Mouse (Mus musculus) midbrain, embryonic 15.5 days (tissue): ENCODE measurements around the gene Tspo2. TPM values are rescaled to one million over a fixed set of nuclear protein-coding genes. Genes with fewer than 3 reads are reported as not detected.

ENCODE experiments used
- ATAC-seq: fragments of 200-750 bp; cut with Nextera tagmentation; replicated peaks from 2 replicates; pipeline ENCODE4 v1.8.0; 2017; ENCODE audit warnings: moderate TSS enrichment
- H3K27ac ChIP-seq: fragments of 300-500 bp; sonication (generic); 2 replicates; pipeline ENCODE4 v1.5.1; 2015; ENCODE audit warnings: mild to moderate bottlenecking, inconsistent platforms
- H3K27me3 ChIP-seq: fragments of 300-500 bp; sonication (generic); replicated peaks from 2 replicates; pipeline ENCODE4 v1.6.1; 2015; ENCODE audit warnings: inconsistent platforms
- H3K36me3 ChIP-seq: fragments of 300-500 bp; sonication (generic); replicated peaks from 2 replicates; pipeline ENCODE4 v1.6.1; 2015; ENCODE audit warnings: inconsistent platforms
- H3K4me1 ChIP-seq: fragments of 300-500 bp; sonication (generic); 2 replicates; pipeline ENCODE4 v1.6.1; 2015; ENCODE audit warnings: inconsistent platforms
- H3K4me2 ChIP-seq: fragments of 300-500 bp; sonication (generic); 2 replicates; pipeline ENCODE4 v1.6.1; 2015; ENCODE audit warnings: inconsistent platforms, mild to moderate bottlenecking, moderate library complexity
- H3K4me3 ChIP-seq: fragments of 300-500 bp; sonication (generic); 2 replicates; pipeline ENCODE4 v1.5.1; 2015; ENCODE audit warnings: mild to moderate bottlenecking, inconsistent platforms
- H3K9ac ChIP-seq: fragments of 300-500 bp; sonication (generic); 2 replicates; pipeline ENCODE4 v1.6.1; 2015; ENCODE audit warnings: mild to moderate bottlenecking, inconsistent platforms
- H3K9me3 ChIP-seq: fragments of 300-500 bp; sonication (generic); 2 replicates; pipeline ENCODE4 v1.6.1; 2016; ENCODE audit warnings: inconsistent platforms
- WGBS: fragments of 180-500 bp; shearing (Covaris S2); methylation state at CpG from one replicate; pipeline ENCODE4 v1.1.7; 2015; ENCODE audit warnings: mixed read lengths; 5-methylcytosine and 5-hydroxymethylcytosine counted together
- polyA plus RNA-seq: library from polyadenylated mRNA; unstranded; fragments of >200 nt; fragmentation: Nextera tagmentation; extraction: Ambion mirVana; gene quantifications from 2 replicates; pipeline ENCODE4 v1.2.1, GENCODE M21; 2015

Gene Tspo2
- polyA plus RNA-seq, 1 experiment from 2014 or later, result 1.7 TPM

GRCm38 (mm10) chr17:48425823-48426612 lies 25.3 kb downstream of the Tspo2 start:
- WGBS, result 46% methylated on average over 9 of the region's 9 CpGs
- Histone ChIP-seq H3K4me2 (no peak overlapping the region), H3K27me3 (no peaks in the 10 kb centered on the region), H3K4me1 (no peaks in the 10 kb centered on the region; the same call in 1 of the 2 replicates), H3K9ac (no peak overlapping the region), H3K4me3 (no peak overlapping the region), H3K36me3 (no peaks in the 10 kb centered on the region), H3K27ac (no peak overlapping the region), H3K9me3 (no peaks in the 10 kb centered on the region)
- no peak for ATAC-seq

- Histone ChIP-seq H3K4me3 (no peak overlapping the region), H3K9ac (no peak overlapping the region), H3K27me3 (no peaks in the 10 kb centered on the region), H3K36me3 (no peaks in the 10 kb centered on the region), H3K4me1 (no peaks in the 10 kb centered on the region; the same call in 1 of the 2 replicates), H3K9me3 (no peaks in the 10 kb centered on the region), H3K4me2 (no peak overlapping the region), H3K27ac (no peak overlapping the region)
- 89% methylated on average over 9 of the region's 9 CpGs for WGBS
- no peak for ATAC-seq
Observed at GRCm38 (mm10) chr17:48424237-48424636, 27.1 kb downstream of the Tspo2 start.

GRCm38 (mm10) chr17:48419571-48419970 lies 31.8 kb downstream of the Tspo2 start:
- ATAC-seq, result no peak
- WGBS, result 68% methylated on average over 2 of the region's 2 CpGs
- no peaks in the 10 kb centered on the region for H3K9me3 ChIP-seq
- no peak overlapping the region for H3K4me2 ChIP-seq
- no peaks in the 10 kb centered on the region for H3K4me1 ChIP-seq
- H3K4me3 ChIP-seq, result no peak overlapping the region
- H3K27me3 ChIP-seq, result no peaks in the 10 kb centered on the region
- no peak overlapping the region for H3K27ac ChIP-seq
- no peak overlapping the region for H3K9ac ChIP-seq
- no peaks in the 10 kb centered on the region; the same call in 1 of the 2 replicates for H3K36me3 ChIP-seq

GRCm38 (mm10) chr17:48418781-48419180 lies 32.5 kb downstream of the Tspo2 start:
- 85% methylated on average over 1 of the region's 1 CpGs for WGBS
- H3K27ac ChIP-seq, result no peak overlapping the region
- no peak overlapping the region for H3K4me2 ChIP-seq
- no peaks in the 10 kb centered on the region for H3K4me1 ChIP-seq
- no peak overlapping the region for H3K9ac ChIP-seq
- no peaks in the 10 kb centered on the region for H3K27me3 ChIP-seq
- no peak overlapping the region for H3K4me3 ChIP-seq
- H3K36me3 ChIP-seq, result no peaks in the 10 kb centered on the region; the same call in 1 of the 2 replicates
- no peak for ATAC-seq
- H3K9me3 ChIP-seq, result no peaks in the 10 kb centered on the region

GRCm38 (mm10) chr17:48418174-48418573 lies 33.1 kb downstream of the Tspo2 start:
- no peaks in the 10 kb centered on the region; the same call in 1 of the 2 replicates for H3K36me3 ChIP-seq
- H3K4me3 ChIP-seq, result no peak overlapping the region
- H3K27ac ChIP-seq, result no peak overlapping the region
- H3K27me3 ChIP-seq, result no peaks in the 10 kb centered on the region
- no peaks in the 10 kb centered on the region for H3K4me1 ChIP-seq
- no peak overlapping the region for H3K4me2 ChIP-seq
- WGBS, result 84% methylated on average over 7 of the region's 7 CpGs
- ATAC-seq, result no peak
- no peaks in the 10 kb centered on the region for H3K9me3 ChIP-seq
- no peak overlapping the region for H3K9ac ChIP-seq

- no peaks in the 10 kb centered on the region for H3K4me1 ChIP-seq
- ATAC-seq, result no peak
- no peaks in the 10 kb centered on the region; the same call in 1 of the 2 replicates for H3K36me3 ChIP-seq
- H3K4me2 ChIP-seq, result no peak overlapping the region
- WGBS, result 93% methylated on average over 6 of the region's 6 CpGs
- H3K9me3 ChIP-seq, result no peaks in the 10 kb centered on the region
- no peak overlapping the region for H3K4me3 ChIP-seq
- no peaks in the 10 kb centered on the region for H3K27me3 ChIP-seq
- no peak overlapping the region for H3K27ac ChIP-seq
- H3K9ac ChIP-seq, result no peak overlapping the region
Observed at GRCm38 (mm10) chr17:48417521-48417920, 33.8 kb downstream of the Tspo2 start.

GRCm38 (mm10) chr17:48416425-48417195 lies 34.7 kb downstream of the Tspo2 start:
- ATAC-seq, result peak; percentile 84
- no peaks in the 10 kb centered on the region for H3K27me3 ChIP-seq
- no peaks in the 10 kb centered on the region; the same call in 1 of the 2 replicates for H3K36me3 ChIP-seq
- H3K9ac ChIP-seq, result no peak overlapping the region
- no peaks in the 10 kb centered on the region for H3K9me3 ChIP-seq
- H3K27ac ChIP-seq, result no peak overlapping the region
- no peak overlapping the region for H3K4me3 ChIP-seq
- no peak overlapping the region for H3K4me2 ChIP-seq
- H3K4me1 ChIP-seq, result peaks cover 7% of the 10 kb centered on the region
- WGBS, result 89% methylated on average over 14 of the region's 14 CpGs

GRCm38 (mm10) chr17:48416011-48416410 lies 35.3 kb downstream of the Tspo2 start:
- no peak for ATAC-seq

GRCm38 (mm10) chr17:48411241-48411640 lies 40.1 kb downstream of the Tspo2 start:
- H3K27ac ChIP-seq, result peak overlapping the region; percentile 99

More at GRCm38 (mm10) chr17:48416011-48416410, 35.3 kb downstream of the Tspo2 start:
- Histone ChIP-seq H3K27ac (no peak overlapping the region), H3K4me1 (peaks cover 13% of the 10 kb centered on the region), H3K27me3 (no peaks in the 10 kb centered on the region), H3K9ac (no peak overlapping the region), H3K9me3 (no peaks in the 10 kb centered on the region), H3K36me3 (no peaks in the 10 kb centered on the region; the same call in 1 of the 2 replicates), H3K4me3 (no peak overlapping the region), H3K4me2 (no peak overlapping the region)
- 82% methylated on average over 7 of the region's 7 CpGs for WGBS

GRCm38 (mm10) chr17:48410299-48410785 lies 41.0 kb downstream of the Tspo2 start:
- Histone ChIP-seq H3K4me1 (peaks cover 34% of the 10 kb centered on the region), H3K36me3 (no peaks in the 10 kb centered on the region; the same call in 1 of the 2 replicates), H3K9me3 (no peaks in the 10 kb centered on the region), H3K9ac (peak overlapping the region; percentile 71), H3K27ac (peak overlapping the region; percentile 99), H3K4me3 (peak overlapping the region; percentile 84), H3K4me2 (peak overlapping the region; percentile 77), H3K27me3 (no peaks in the 10 kb centered on the region)
- ATAC-seq, result peak; percentile 20
- WGBS, result 1% methylated on average over 13 of the region's 13 CpGs

More at GRCm38 (mm10) chr17:48411241-48411640, 40.1 kb downstream of the Tspo2 start:
- WGBS, result 51% methylated on average over 8 of the region's 8 CpGs
- H3K4me3 ChIP-seq, result peak overlapping the region; percentile 84
- no peaks in the 10 kb centered on the region for H3K9me3 ChIP-seq
- H3K4me1 ChIP-seq, result peaks cover 34% of the 10 kb centered on the region
- ATAC-seq, result no peak
- H3K9ac ChIP-seq, result peak overlapping the region; percentile 71
- no peaks in the 10 kb centered on the region for H3K27me3 ChIP-seq
- no peaks in the 10 kb centered on the region; the same call in 1 of the 2 replicates for H3K36me3 ChIP-seq
- H3K4me2 ChIP-seq, result peak overlapping the region; percentile 77

GRCm38 (mm10) chr17:48409380-48410298 lies 41.7 kb downstream of the Tspo2 start, which contains the start of the genes Nfya and Oard1:
Gene Nfya, minus strand, starts transcription at chr17:48409906.
Gene Oard1, plus strand, starts transcription at chr17:48410014.
- H3K27ac ChIP-seq, result peak within 1 kb of the TSS; percentile 99
- peaks cover 34% of the 10 kb centered on the region for H3K4me1 ChIP-seq
- H3K9me3 ChIP-seq, result no peaks in the 10 kb centered on the region
- no peaks in the 10 kb centered on the region for H3K36me3 ChIP-seq
- under 1% methylated on average over 84 of the region's 84 CpGs for WGBS
- no peaks in the 10 kb centered on the region for H3K27me3 ChIP-seq
- ATAC-seq, result peak; percentile 97
- peak within 1 kb of the TSS; percentile 77 for H3K4me2 ChIP-seq
- peak within 1 kb of the TSS; percentile 84 for H3K4me3 ChIP-seq
- H3K9ac ChIP-seq, result peak within 1 kb of the TSS; percentile 97
